Mouse (Mus musculus): ENCODE data around the gene Cstf1. TPM values are rescaled to one million over a fixed set of nuclear protein-coding genes. Genes with fewer than 3 reads are reported as not detected.

Gene Cstf1
- polyA plus RNA-seq, 1 experiment from 2014 or later: 19.4 TPM

DNA sequence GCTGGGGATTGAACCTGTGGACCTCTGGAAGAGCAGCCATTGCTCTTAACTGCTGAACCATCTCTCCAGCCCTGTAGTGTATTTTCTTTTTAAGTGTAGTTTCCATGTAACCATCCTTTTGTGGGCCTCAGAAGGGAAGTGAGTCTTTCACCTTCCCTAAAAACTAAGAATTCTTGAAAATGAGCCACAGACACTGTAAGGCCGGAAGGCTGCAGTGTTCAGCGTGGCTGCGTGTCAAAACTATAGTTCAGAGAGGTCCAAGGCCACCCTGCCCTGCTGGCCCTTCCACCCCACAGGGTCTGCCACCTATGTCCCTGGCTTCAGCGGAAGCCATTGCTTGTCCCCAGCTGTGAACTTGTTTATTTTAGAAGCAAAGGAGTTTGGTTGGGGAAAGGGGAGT is 35.7 kb downstream of the Cstf1 start:
- Histone ChIP-seq H3K4me3 (ENCODE audit: low read depth, low read length) (no peak overlapping the region), H3K9me3 (ENCODE audit: control insufficient read depth) (no peaks in the 10 kb centered on the region), H3K27me3 (replicated peaks; ENCODE audit: control insufficient read depth, insufficient read depth, low read length) (no peaks in the 10 kb centered on the region), H3K27ac (ENCODE audit: low read depth, low read length) (no peak overlapping the region), H3K36me3 (ENCODE audit: control insufficient read depth, insufficient read depth) (no peaks in the 10 kb centered on the region), H3K9ac (ENCODE audit: low read depth, low read length) (no peak overlapping the region), H3K4me2 (replicated peaks; ENCODE audit: low read depth) (no peak overlapping the region), H3K4me1 (replicated peaks; ENCODE audit: control insufficient read depth, insufficient read depth, low read length) (no peaks in the 10 kb centered on the region)
- 63% methylated on average over 4 of the region's 4 CpGs for WGBS
- ATAC-seq: no peak
- no peak for TF ChIP-seq CTCF (IDR thresholded peaks at IDR 0.05; ENCODE audit: low read depth)

DNA sequence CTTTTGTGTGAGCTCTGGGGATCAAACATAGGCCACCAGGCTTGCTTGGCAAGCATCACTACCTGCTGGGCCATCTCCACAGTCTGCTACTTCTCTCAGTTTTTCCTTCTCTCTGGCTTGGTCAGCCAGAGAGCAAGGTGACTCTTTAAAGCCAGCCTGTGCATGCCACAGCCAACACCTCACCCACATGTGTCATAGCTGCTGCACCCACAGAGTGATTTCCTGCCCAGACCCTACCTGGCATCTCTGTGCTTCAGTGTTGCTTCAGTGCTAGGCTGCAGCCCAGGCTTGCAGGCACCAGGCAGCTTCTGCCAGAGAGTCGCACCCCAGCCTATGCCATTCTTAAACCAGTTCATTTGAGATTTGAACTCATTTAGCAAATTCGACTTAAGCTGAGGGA is 37.0 kb downstream of the Cstf1 start:
- ATAC-seq: no peak
- Histone ChIP-seq H3K4me3 (ENCODE audit: low read depth, low read length) (no peak overlapping the region), H3K27ac (ENCODE audit: low read depth, low read length) (no peak overlapping the region), H3K4me2 (replicated peaks; ENCODE audit: low read depth) (no peak overlapping the region), H3K9ac (ENCODE audit: low read depth, low read length) (no peak overlapping the region), H3K9me3 (ENCODE audit: control insufficient read depth) (no peaks in the 10 kb centered on the region), H3K36me3 (ENCODE audit: control insufficient read depth, insufficient read depth) (no peaks in the 10 kb centered on the region), H3K27me3 (replicated peaks; ENCODE audit: control insufficient read depth, insufficient read depth, low read length) (no peaks in the 10 kb centered on the region), H3K4me1 (replicated peaks; ENCODE audit: control insufficient read depth, insufficient read depth, low read length) (no peaks in the 10 kb centered on the region)
- TF ChIP-seq CTCF (IDR thresholded peaks at IDR 0.05; ENCODE audit: low read depth): no peak
- WGBS: 74% methylated on average over 2 of the region's 2 CpGs

DNA sequence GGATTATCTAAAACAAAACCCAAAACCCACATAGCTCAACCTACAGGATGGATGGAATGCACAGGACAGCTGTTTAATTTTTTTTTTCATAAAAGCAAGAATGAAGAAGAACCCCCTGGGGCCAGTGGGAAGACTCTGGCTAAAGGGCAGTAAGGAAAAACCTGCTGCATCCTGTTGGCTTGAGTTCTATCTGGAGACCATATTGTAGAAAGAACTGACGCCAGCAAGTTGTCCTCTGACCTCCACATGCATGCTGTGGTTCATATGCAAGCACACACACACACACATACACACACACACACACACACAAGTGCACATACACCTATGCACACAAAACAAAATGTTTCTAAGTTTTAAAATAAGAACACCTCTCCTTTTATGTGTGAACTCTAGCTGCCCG is 40.2 kb downstream of the Cstf1 start:
- Histone ChIP-seq H3K4me3 (ENCODE audit: low read depth, low read length) (no peak overlapping the region), H3K9me3 (ENCODE audit: control insufficient read depth) (no peaks in the 10 kb centered on the region), H3K4me2 (replicated peaks; ENCODE audit: low read depth) (no peak overlapping the region), H3K36me3 (ENCODE audit: control insufficient read depth, insufficient read depth) (no peaks in the 10 kb centered on the region), H3K27ac (ENCODE audit: low read depth, low read length) (no peak overlapping the region), H3K27me3 (replicated peaks; ENCODE audit: control insufficient read depth, insufficient read depth, low read length) (no peaks in the 10 kb centered on the region), H3K4me1 (replicated peaks; ENCODE audit: control insufficient read depth, insufficient read depth, low read length) (no peaks in the 10 kb centered on the region), H3K9ac (ENCODE audit: low read depth, low read length) (no peak overlapping the region)
- ATAC-seq: no peak
- no peak for TF ChIP-seq CTCF (IDR thresholded peaks at IDR 0.05; ENCODE audit: low read depth)
- 77% methylated on average over 2 of the region's 2 CpGs for WGBS

DNA sequence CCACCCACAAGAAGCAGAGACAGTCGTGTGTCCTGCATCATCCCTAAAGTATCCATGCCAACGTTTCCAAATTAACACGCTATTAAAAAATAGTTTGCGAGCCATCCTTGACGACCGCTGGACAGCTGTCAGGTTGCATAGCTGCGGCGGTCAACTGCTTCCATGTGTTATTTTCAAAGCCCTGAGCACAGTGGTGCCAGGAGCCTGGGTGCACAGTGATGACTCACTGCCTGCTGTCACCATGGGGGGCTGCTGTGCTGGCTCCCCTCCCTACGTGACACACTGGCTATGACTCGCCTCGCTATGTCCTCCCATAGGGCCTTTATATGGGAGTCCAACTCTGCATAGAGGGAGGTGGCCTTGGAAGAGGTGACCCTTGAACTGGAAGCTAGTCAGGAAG is 40.6 kb downstream of the Cstf1 start:
- H3K27me3 ChIP-seq (replicated peaks; ENCODE audit: control insufficient read depth, insufficient read depth, low read length): no peaks in the 10 kb centered on the region
- H3K4me1 ChIP-seq (replicated peaks; ENCODE audit: control insufficient read depth, insufficient read depth, low read length): no peaks in the 10 kb centered on the region
- 83% methylated on average over 11 of the region's 11 CpGs for WGBS
- H3K36me3 ChIP-seq (ENCODE audit: control insufficient read depth, insufficient read depth): no peaks in the 10 kb centered on the region
- H3K4me3 ChIP-seq (ENCODE audit: low read depth, low read length): no peak overlapping the region
- no peak for ATAC-seq
- H3K27ac ChIP-seq (ENCODE audit: low read depth, low read length): no peak overlapping the region
- H3K4me2 ChIP-seq (replicated peaks; ENCODE audit: low read depth): no peak overlapping the region
- TF ChIP-seq CTCF (IDR thresholded peaks at IDR 0.05; ENCODE audit: low read depth): no peak
- no peaks in the 10 kb centered on the region for H3K9me3 ChIP-seq (ENCODE audit: control insufficient read depth)
- no peak overlapping the region for H3K9ac ChIP-seq (ENCODE audit: low read depth, low read length)

DNA sequence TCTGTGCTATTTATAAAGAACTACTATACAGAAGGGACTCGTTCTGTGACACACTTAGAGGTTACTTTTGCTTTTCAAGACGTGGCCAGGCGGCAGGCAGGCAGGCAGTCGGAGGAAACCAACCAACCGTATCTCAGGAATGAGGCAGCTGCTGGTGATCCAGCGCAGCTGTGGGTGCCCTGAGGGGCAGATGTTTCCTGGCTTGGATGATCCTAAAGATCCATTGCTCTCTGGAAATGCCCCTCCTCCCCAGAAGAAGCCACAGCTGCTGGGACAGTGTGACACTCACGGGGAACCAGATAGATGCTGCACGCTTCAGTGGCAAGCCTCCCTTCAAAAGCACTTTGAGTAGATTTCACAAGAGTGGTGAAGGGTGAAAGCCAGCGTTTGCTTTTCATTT is 42.0 kb downstream of the Cstf1 start:
- no peak for TF ChIP-seq CTCF (IDR thresholded peaks at IDR 0.05; ENCODE audit: low read depth)
- Histone ChIP-seq H3K27me3 (replicated peaks; ENCODE audit: control insufficient read depth, insufficient read depth, low read length) (no peaks in the 10 kb centered on the region), H3K9ac (ENCODE audit: low read depth, low read length) (no peak overlapping the region), H3K9me3 (ENCODE audit: control insufficient read depth) (no peaks in the 10 kb centered on the region), H3K4me2 (replicated peaks; ENCODE audit: low read depth) (no peak overlapping the region), H3K4me3 (ENCODE audit: low read depth, low read length) (no peak overlapping the region), H3K4me1 (replicated peaks; ENCODE audit: control insufficient read depth, insufficient read depth, low read length) (no peaks in the 10 kb centered on the region), H3K36me3 (ENCODE audit: control insufficient read depth, insufficient read depth) (no peaks in the 10 kb centered on the region), H3K27ac (ENCODE audit: low read depth, low read length) (no peak overlapping the region)
- 14% methylated on average over 9 of the region's 9 CpGs for WGBS
- no peak for ATAC-seq

DNA sequence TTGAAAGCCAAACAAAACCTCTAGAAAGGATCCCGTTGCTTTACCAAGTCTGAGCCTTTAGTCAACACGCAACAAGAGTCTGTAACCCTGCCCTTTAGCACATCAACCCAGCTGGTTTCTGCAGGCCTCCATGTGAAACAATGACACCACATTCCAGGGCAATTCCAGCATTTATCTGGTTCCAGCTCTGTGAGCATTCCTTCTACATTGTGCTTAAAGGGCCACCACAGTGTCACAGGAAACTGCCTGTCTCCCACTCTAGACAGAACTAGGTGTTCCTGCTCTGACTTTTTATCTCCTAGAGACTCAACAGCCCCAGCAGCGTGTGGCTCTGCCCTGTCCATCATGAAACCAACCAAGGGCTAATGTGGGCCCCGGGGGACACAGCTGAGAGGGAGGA is 42.8 kb downstream of the Cstf1 start:
- ATAC-seq: no peak

DNA sequence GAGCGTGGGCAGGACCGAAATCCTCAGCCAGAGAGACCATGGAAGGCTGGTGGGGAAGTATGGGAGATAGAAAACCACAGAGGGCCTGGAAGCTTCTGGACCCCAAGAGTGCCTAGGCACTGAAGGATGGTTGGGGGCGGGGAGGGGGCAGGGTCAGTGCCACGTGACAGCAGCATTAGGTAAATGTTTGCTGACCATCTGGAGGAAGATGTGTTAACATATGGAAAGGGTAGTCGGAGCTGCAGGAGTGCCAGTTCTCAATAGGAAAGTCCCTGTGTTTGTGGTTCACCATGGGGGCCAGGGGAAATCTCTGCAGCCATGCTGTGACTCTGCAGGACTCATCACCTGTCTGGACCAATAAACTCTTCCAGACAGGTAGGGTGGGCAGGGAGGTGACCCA is 43.4 kb downstream of the Cstf1 start:
- H3K9ac ChIP-seq (ENCODE audit: low read depth, low read length): no peak overlapping the region
- H3K4me3 ChIP-seq (ENCODE audit: low read depth, low read length): no peak overlapping the region
- TF ChIP-seq CTCF (IDR thresholded peaks at IDR 0.05; ENCODE audit: low read depth): no peak
- H3K9me3 ChIP-seq (ENCODE audit: control insufficient read depth): no peaks in the 10 kb centered on the region
- no peaks in the 10 kb centered on the region for H3K36me3 ChIP-seq (ENCODE audit: control insufficient read depth, insufficient read depth)
- H3K4me1 ChIP-seq (replicated peaks; ENCODE audit: control insufficient read depth, insufficient read depth, low read length): no peaks in the 10 kb centered on the region
- H3K27ac ChIP-seq (ENCODE audit: low read depth, low read length): no peak overlapping the region
- H3K4me2 ChIP-seq (replicated peaks; ENCODE audit: low read depth): no peak overlapping the region
- ATAC-seq: no peak
- no peaks in the 10 kb centered on the region for H3K27me3 ChIP-seq (replicated peaks; ENCODE audit: control insufficient read depth, insufficient read depth, low read length)
- 40% methylated on average over 5 of the region's 5 CpGs for WGBS

More for the DNA sequence above, 42.8 kb downstream of the Cstf1 start:
- Histone ChIP-seq H3K9ac (ENCODE audit: low read depth, low read length) (no peak overlapping the region), H3K4me3 (ENCODE audit: low read depth, low read length) (no peak overlapping the region), H3K27ac (ENCODE audit: low read depth, low read length) (no peak overlapping the region), H3K4me1 (replicated peaks; ENCODE audit: control insufficient read depth, insufficient read depth, low read length) (no peaks in the 10 kb centered on the region), H3K4me2 (replicated peaks; ENCODE audit: low read depth) (no peak overlapping the region), H3K9me3 (ENCODE audit: control insufficient read depth) (no peaks in the 10 kb centered on the region), H3K36me3 (ENCODE audit: control insufficient read depth, insufficient read depth) (no peaks in the 10 kb centered on the region), H3K27me3 (replicated peaks; ENCODE audit: control insufficient read depth, insufficient read depth, low read length) (no peaks in the 10 kb centered on the region)
- TF ChIP-seq CTCF (IDR thresholded peaks at IDR 0.05; ENCODE audit: low read depth): no peak
- WGBS: 20% methylated on average over 4 of the region's 4 CpGs
